Mouse (Mus musculus) olfactory bulb, adult 2 months (tissue): ENCODE measurements at regions not wholly inside any gene's neighbourhood (a gene's known extent, or its start where the extent isn't known, plus 50 kb on each side); places are given as distances from the start of the nearest gene placed in this dataset.
A peak's percentile ranks its signal among the peaks of the same experiment; 100 is the strongest.

Experiments used
- H3K27ac ChIP-seq: fragments of 200-500 bp; 2 replicates; pipeline ENCODE4 v1.5.1; 2012; ENCODE audit warnings: low read depth, low read length; ENCODE audit not compliant: insufficient read depth
- H3K4me1 ChIP-seq: fragments of 200-500 bp; 2 replicates; pipeline ENCODE4 v1.6.1; 2012; ENCODE audit warnings: low read length; ENCODE audit not compliant: control insufficient read depth, insufficient read depth
- H3K4me3 ChIP-seq: fragments of 200-500 bp; 2 replicates; pipeline ENCODE4 v1.5.1; 2012; ENCODE audit warnings: mild to moderate bottlenecking, low read depth, low read length, moderate library complexity; ENCODE audit not compliant: insufficient read depth
- CTCF ChIP-seq: fragments of 200-500 bp; IDR thresholded peaks from 2 replicates; pipeline ENCODE4 v1.5.1; 2012; ENCODE audit warnings: low read depth, mild to moderate bottlenecking, low read length, moderate library complexity; ENCODE audit not compliant: insufficient read depth
- POLR2A ChIP-seq: fragments of 200-500 bp; IDR thresholded peaks from 2 replicates; pipeline ENCODE4 v1.6.1; 2012; ENCODE audit warnings: mild to moderate bottlenecking, low read depth, low read length, moderate library complexity; ENCODE audit not compliant: insufficient read depth
- WGBS: fragments of 180-500 bp; shearing (Covaris S2); methylation state at CpG from one replicate; pipeline ENCODE4 v1.1.7; 2018; 5-methylcytosine and 5-hydroxymethylcytosine counted together

DNA sequence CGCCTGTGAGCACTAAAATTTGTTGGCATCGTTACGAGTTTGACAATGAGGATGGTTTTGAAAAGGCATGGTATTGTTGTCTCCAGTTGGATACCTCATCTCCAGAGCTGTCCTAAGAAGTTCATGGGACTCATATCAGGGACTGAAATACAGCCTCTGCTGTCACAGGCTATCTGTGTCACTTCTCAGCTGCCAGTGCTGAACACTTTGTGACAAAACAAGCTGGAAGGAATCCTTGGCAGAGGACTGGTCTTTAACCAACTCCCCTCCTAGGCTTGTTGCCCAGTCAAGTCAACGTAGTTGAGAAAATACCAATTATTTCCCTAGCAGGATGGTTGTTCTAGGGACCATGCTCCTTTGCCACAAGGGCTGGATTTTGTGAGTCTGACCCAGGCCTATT lies 256.6 kb upstream of the Lsamp start:
- H3K27ac ChIP-seq, result no peak overlapping the region
- H3K4me1 ChIP-seq, result no peaks in the 10 kb centered on the region
- no peak overlapping the region for H3K4me3 ChIP-seq
- 65% methylated on average over 4 of the region's 4 CpGs for WGBS
- no peak for TF ChIP-seq POLR2A

DNA sequence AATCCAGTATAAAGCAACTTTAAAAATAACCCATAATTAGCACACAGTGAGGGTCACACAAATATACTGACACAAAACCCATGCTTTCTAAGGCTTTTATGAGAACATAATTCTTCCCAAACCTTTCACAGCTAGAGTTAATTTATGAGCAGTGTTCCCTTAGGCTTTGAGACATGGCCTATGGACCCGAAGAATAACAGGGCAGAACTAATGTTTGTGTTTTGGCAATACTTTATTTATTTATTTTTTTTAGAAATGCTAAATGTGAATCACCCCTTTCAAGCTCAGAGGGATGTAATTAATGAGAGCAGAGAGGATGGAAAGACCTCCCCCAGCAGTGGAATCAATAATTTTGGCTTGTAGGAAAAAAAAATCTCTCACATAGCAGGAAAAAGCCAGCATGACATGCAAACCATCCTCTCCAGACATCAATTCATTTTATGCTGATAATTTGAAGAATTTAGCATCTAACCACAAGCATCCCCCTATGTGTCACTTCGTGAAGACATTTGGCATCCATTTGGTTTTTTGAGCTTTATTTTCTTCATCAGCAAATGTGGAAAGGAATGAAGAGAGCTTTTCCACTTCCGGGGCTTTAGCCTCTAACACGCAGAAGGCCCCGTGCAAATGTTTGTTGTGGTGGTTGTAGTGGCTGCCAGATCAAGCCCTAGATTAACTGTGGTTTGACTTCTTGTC lies 238.0 kb upstream of the Lsamp start:
- Histone ChIP-seq H3K27ac (peak overlapping the region; percentile 20; the same call in 1 of the 2 replicates), H3K4me1 (no peaks in the 10 kb centered on the region), H3K4me3 (no peak overlapping the region)
- 22% methylated on average over 5 of the region's 5 CpGs for WGBS
- TF ChIP-seq CTCF (no peak), POLR2A (no peak)

DNA sequence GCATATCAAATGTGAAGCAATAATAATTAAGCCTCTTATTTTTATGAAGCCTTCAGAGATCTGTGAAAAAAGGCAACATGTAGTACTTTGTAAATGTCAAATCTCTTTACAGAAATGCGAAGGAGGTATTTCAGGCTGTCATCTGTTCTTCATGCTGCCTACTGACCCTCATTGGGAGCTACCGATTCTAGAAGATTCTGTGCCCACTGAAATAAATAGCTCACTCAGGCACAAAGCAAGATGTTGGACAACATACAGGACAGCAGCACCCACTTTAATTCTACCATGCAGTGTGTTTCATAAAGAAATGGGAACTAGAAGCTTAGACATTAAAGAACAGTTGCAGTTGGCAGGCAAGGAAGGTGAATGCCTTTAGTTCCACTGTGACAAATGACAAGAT lies 232.4 kb upstream of the Lsamp start:
- no peak overlapping the region for H3K4me3 ChIP-seq
- whole genome bisulfite sequencing, result 78% methylated on average over 2 of the region's 2 CpGs
- no peaks in the 10 kb centered on the region for H3K4me1 ChIP-seq
- TF ChIP-seq CTCF (no peak), POLR2A (no peak)
- no peak overlapping the region for H3K27ac ChIP-seq

GRCm38 (mm10) chr16:39801063-39801462 lies 183.1 kb upstream of the Lsamp start:
- 41% methylated on average over 3 of the region's 3 CpGs for WGBS
- H3K4me3 ChIP-seq, result no peak overlapping the region
- no peak for TF ChIP-seq POLR2A
- TF ChIP-seq CTCF, result no peak

GRCm38 (mm10) chr16:39820131-39820530 lies 164.0 kb upstream of the Lsamp start:
- H3K4me1 ChIP-seq, result no peaks in the 10 kb centered on the region
- TF ChIP-seq POLR2A (no peak), CTCF (no peak)
- no peak overlapping the region for H3K27ac ChIP-seq
- H3K4me3 ChIP-seq, result no peak overlapping the region

More at GRCm38 (mm10) chr16:39801063-39801462, 183.1 kb upstream of the Lsamp start:
- Histone ChIP-seq H3K27ac (no peak overlapping the region), H3K4me1 (no peaks in the 10 kb centered on the region)

GRCm38 (mm10) chr16:39834241-39834640 lies 149.9 kb upstream of the Lsamp start:
- 55% methylated on average over 3 of the region's 3 CpGs for WGBS
- no peaks in the 10 kb centered on the region for H3K4me1 ChIP-seq
- H3K27ac ChIP-seq, result no peak overlapping the region
- no peak for TF ChIP-seq POLR2A
- no peak overlapping the region for H3K4me3 ChIP-seq

DNA sequence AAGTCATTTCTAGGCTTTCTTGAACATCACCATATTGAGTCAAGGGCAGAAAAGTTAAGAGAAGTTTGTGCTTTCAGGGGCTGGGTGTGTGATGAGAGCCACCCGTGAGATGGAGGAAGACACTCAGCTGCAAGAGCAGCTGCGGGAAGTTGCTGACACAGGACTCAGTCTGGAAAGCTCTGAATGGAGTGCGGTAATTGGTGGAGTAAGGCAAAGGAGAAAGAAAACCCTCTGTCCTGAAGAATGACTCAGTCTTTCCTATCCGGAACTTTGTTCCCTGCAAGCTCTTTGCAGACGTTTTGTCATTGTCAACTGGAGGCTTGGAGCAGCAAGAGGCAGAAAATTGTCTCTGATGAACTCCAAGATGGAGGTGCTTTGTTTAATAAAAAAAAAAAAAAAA lies 102.6 kb upstream of the Lsamp start:
- H3K4me1 ChIP-seq, result no peaks in the 10 kb centered on the region
- no peak overlapping the region for H3K27ac ChIP-seq
- no peak for TF ChIP-seq CTCF
- no peak for TF ChIP-seq POLR2A
- 39% methylated on average over 5 of the region's 5 CpGs for WGBS
- H3K4me3 ChIP-seq, result no peak overlapping the region

GRCm38 (mm10) chr16:39887944-39888343 lies 96.2 kb upstream of the Lsamp start:
- H3K4me1 ChIP-seq, result no peaks in the 10 kb centered on the region
- no peak overlapping the region for H3K4me3 ChIP-seq
- TF ChIP-seq CTCF, result no peak
- no peak for TF ChIP-seq POLR2A
- WGBS, result 96% methylated on average over 1 of the region's 1 CpGs
- H3K27ac ChIP-seq, result no peak overlapping the region
